Mouse (Mus musculus) thymus, postnatal 0 days (tissue): ENCODE data around the gene Zbtb7b. TPM values are rescaled to one million over a fixed set of nuclear protein-coding genes. Genes with fewer than 3 reads are reported as not detected.

ENCODE experiments used
- DNase-seq: peaks from one replicate; pipeline ENCODE4 v3.0.0-alpha.2; 2015; ENCODE audit warnings: low spot score
- polyA plus RNA-seq: library from polyadenylated mRNA; unstranded; fragments of >200 nt; fragmentation: Nextera tagmentation; extraction: Ambion mirVana; gene quantifications from 2 replicates; pipeline ENCODE4 v1.2.1, GENCODE M21; 2015

Zbtb7b gene
- polyA plus RNA-seq, 1 experiment from 2014 or later = 4.1 TPM

- peak; percentile 67 for DNase-seq
These were observed 55.2 kb downstream of the Zbtb7b start for GRCm38 (mm10) chr3:89339416-89339815.

- peak; percentile 78 for DNase-seq
These were observed 56.6 kb downstream of the Zbtb7b start, which contains the start of gene Efna4 for GRCm38 (mm10) chr3:89337721-89338578. Efna4 (minus strand) TSS chr3:89338028.

GRCm38 (mm10) chr3:89337062-89337720 lies 57.4 kb downstream of the Zbtb7b start:
- DNase-seq = no peak

GRCm38 (mm10) chr3:89336529-89336928 lies 58.0 kb downstream of the Zbtb7b start:
- no peak for DNase-seq

- DNase-seq = no peak
These were observed 61.5 kb downstream of the Zbtb7b start for GRCm38 (mm10) chr3:89333053-89333452.

- DNase-seq = no peak
These were observed 62.1 kb downstream of the Zbtb7b start for GRCm38 (mm10) chr3:89332476-89332875.

- DNase-seq = no peak
These were observed 62.6 kb downstream of the Zbtb7b start for GRCm38 (mm10) chr3:89332013-89332412.

GRCm38 (mm10) chr3:89331561-89331960 lies 63.0 kb downstream of the Zbtb7b start:
- no peak for DNase-seq

GRCm38 (mm10) chr3:89330948-89331347 lies 63.6 kb downstream of the Zbtb7b start:
- no peak for DNase-seq

- DNase-seq = no peak
These were observed 64.2 kb downstream of the Zbtb7b start for GRCm38 (mm10) chr3:89330346-89330745.

- DNase-seq = no peak
These were observed 66.0 kb downstream of the Zbtb7b start for GRCm38 (mm10) chr3:89328623-89329022.

Other genes with a start within 250 kb of the Zbtb7b start
- gene Hcn3, start 234.6 kb downstream of the Zbtb7b start, polyA plus RNA-seq = 1.4 and 1.9 TPM in 2 replicates
- 18.1 and 22.3 TPM in 2 replicates for gene Clk2, start 230.0 kb downstream of the Zbtb7b start, polyA plus RNA-seq
- 130 and 131 TPM in 2 replicates for gene Scamp3, start 217.3 kb downstream of the Zbtb7b start, polyA plus RNA-seq
- gene Fam189b, start 211.6 kb downstream of the Zbtb7b start, polyA plus RNA-seq = 71.2 and 80.1 TPM in 2 replicates
- gene Gba, start 191.8 kb downstream of the Zbtb7b start, polyA plus RNA-seq = 51.3 and 51.8 TPM in 2 replicates
- 4.9 and 6.2 TPM in 2 replicates for gene Thbs3, start 179.6 kb downstream of the Zbtb7b start, polyA plus RNA-seq
- 206 and 223 TPM in 2 replicates for gene Mtx1, start 167.7 kb downstream of the Zbtb7b start, polyA plus RNA-seq
- 1.4 and 2.4 TPM in 2 replicates for gene Muc1, start 165.7 kb downstream of the Zbtb7b start, polyA plus RNA-seq
- gene Krtcap2, start 148.8 kb downstream of the Zbtb7b start, polyA plus RNA-seq = 304 and 318 TPM in 2 replicates
- 0.98 and 1.6 TPM in 2 replicates for gene Trim46, start 148.5 kb downstream of the Zbtb7b start, polyA plus RNA-seq
- gene Dpm3, start 135.4 kb downstream of the Zbtb7b start, polyA plus RNA-seq = 163 and 167 TPM in 2 replicates
- 84.7 and 87.2 TPM in 2 replicates for gene Slc50a1, start 124.2 kb downstream of the Zbtb7b start, polyA plus RNA-seq
- 12.4 and 13.2 TPM in 2 replicates for gene Efna1, start 113.6 kb downstream of the Zbtb7b start, polyA plus RNA-seq
- 0.82 and 1.0 TPM in 2 replicates for gene Efna3, start 71.8 kb downstream of the Zbtb7b start, polyA plus RNA-seq
- 5.3 and 6.0 TPM in 2 replicates for gene Efna4, start 56.7 kb downstream of the Zbtb7b start, polyA plus RNA-seq
- gene Adam15, start 44.8 kb downstream of the Zbtb7b start, polyA plus RNA-seq = 17.4 and 18.1 TPM in 2 replicates
- gene Dcst2, start 32.8 kb downstream of the Zbtb7b start, polyA plus RNA-seq = not detected in 2 replicates
- 0.10 and 0.14 TPM in 2 replicates for gene Dcst1, start 29.5 kb downstream of the Zbtb7b start, polyA plus RNA-seq
- gene Lenep, start 8.0 kb upstream of the Zbtb7b start, polyA plus RNA-seq = not detected in 2 replicates
- gene Flad1, start 17.1 kb upstream of the Zbtb7b start, polyA plus RNA-seq = 29.5 and 32.6 TPM in 2 replicates
- 466 and 485 TPM in 2 replicates for gene Cks1b, start 23.6 kb upstream of the Zbtb7b start, polyA plus RNA-seq
- gene Shc1, start 23.7 kb upstream of the Zbtb7b start, polyA plus RNA-seq = 37.2 and 44.7 TPM in 2 replicates
- gene Pygo2, start 35.4 kb upstream of the Zbtb7b start, polyA plus RNA-seq = 21.3 and 22.3 TPM in 2 replicates
- gene Pbxip1, start 41.9 kb upstream of the Zbtb7b start, polyA plus RNA-seq = 23.1 and 27.3 TPM in 2 replicates
- gene Pmvk, start 59.8 kb upstream of the Zbtb7b start, polyA plus RNA-seq = 39.3 and 40.3 TPM in 2 replicates
- 7.3 and 8.8 TPM in 2 replicates for gene Kcnn3, start 125.4 kb upstream of the Zbtb7b start, polyA plus RNA-seq